Mouse (Mus musculus): ENCODE measurements around the gene Dmd. TPM values are rescaled to one million over a fixed set of nuclear protein-coding genes. Genes with fewer than 3 reads are reported as not detected.

The Dmd gene
- total RNA-seq, 1 experiment = 34.2 TPM

- Histone ChIP-seq H3K4me1 (ENCODE audit: control insufficient read depth in 2 of 2, insufficient read depth in 2 of 2, low read length in 2 of 2, poor library complexity in 1 of 2) (peaks cover 0 to 25% of the 10 kb centered on the region in 2 experiments), H3K4me3 (ENCODE audit: insufficient read depth in 1 of 2, low read depth in 1 of 2, low read length in 2 of 2, poor library complexity in 1 of 2, severe bottlenecking in 1 of 2) (peak overlapping the region in 1 of 2 experiments; percentile 43; a peak in 2 of 4 replicates), H3K36me3 (ENCODE audit: control insufficient read depth, insufficient read depth, low read length, poor library complexity, severe bottlenecking) (no peaks in the 10 kb centered on the region), H3K9ac (ENCODE audit: insufficient read depth, low read depth, low read length, poor library complexity, severe bottlenecking) (no peak overlapping the region), H3K9me3 (ENCODE audit: control insufficient read depth, insufficient read depth, low read depth, low read length) (no peaks in the 10 kb centered on the region), H3K27ac (ENCODE audit: insufficient read depth, low read depth, low read length, poor library complexity, severe bottlenecking) (peak overlapping the region; percentile 66; the same call in 1 of the 2 replicates)
- TF ChIP-seq MAFK (IDR thresholded peaks at IDR 0.05; ENCODE audit: insufficient read depth, low read depth, low read length) (no peak), ZC3H11A (IDR thresholded peaks at IDR 0.05; ENCODE audit: borderline replicate concordance, low read depth, low read length) (no peak), CHD2 (IDR thresholded peaks at IDR 0.05; ENCODE audit: low read depth, low read length) (no peak)
- DNase-seq (ENCODE audit: low read depth, low spot score) = no peak
- in situ Hi-C loops (cut with MboI; ENCODE audit: low sequenced_read_pairs in 2 of 2, unreplicated experiment in 2 of 2) = no loop called here
These were observed 2128.9 kb downstream of the Dmd start for GRCm38 (mm10) chrX:85077605-85078004.

- DNase-seq (ENCODE audit: low read depth, low spot score) = no peak
- H3K9ac ChIP-seq (ENCODE audit: insufficient read depth, low read depth, low read length, poor library complexity, severe bottlenecking) = no peak overlapping the region
- H3K36me3 ChIP-seq (ENCODE audit: control insufficient read depth, insufficient read depth, low read length, poor library complexity, severe bottlenecking) = no peaks in the 10 kb centered on the region
- in situ Hi-C loops (cut with MboI; ENCODE audit: low sequenced_read_pairs in 2 of 2, unreplicated experiment in 2 of 2) = no loop called here
- H3K27ac ChIP-seq (ENCODE audit: insufficient read depth, low read depth, low read length, poor library complexity, severe bottlenecking) = peak overlapping the region; percentile 66; the same call in 1 of the 2 replicates
- H3K4me3 ChIP-seq (ENCODE audit: insufficient read depth in 1 of 2, low read depth in 1 of 2, low read length in 2 of 2, poor library complexity in 1 of 2, severe bottlenecking in 1 of 2) = no peak overlapping the region
- TF ChIP-seq CHD2 (IDR thresholded peaks at IDR 0.05; ENCODE audit: low read depth, low read length) (no peak), ZNF384 (IDR thresholded peaks at IDR 0.05; ENCODE audit: low read depth, low read length) (no peak), HCFC1 (IDR thresholded peaks at IDR 0.05; ENCODE audit: borderline replicate concordance, insufficient read depth, low read length) (no peak), MAFK (IDR thresholded peaks at IDR 0.05; ENCODE audit: insufficient read depth, low read depth, low read length) (no peak), ZC3H11A (IDR thresholded peaks at IDR 0.05; ENCODE audit: borderline replicate concordance, low read depth, low read length) (no peak)
- peaks cover under 1 to 36% of the 10 kb centered on the region in 2 experiments for H3K4me1 ChIP-seq (ENCODE audit: control insufficient read depth in 2 of 2, insufficient read depth in 2 of 2, low read length in 2 of 2, poor library complexity in 1 of 2)
- no peaks in the 10 kb centered on the region for H3K9me3 ChIP-seq (ENCODE audit: control insufficient read depth, insufficient read depth, low read depth, low read length)
These were observed 2130.5 kb downstream of the Dmd start for GRCm38 (mm10) chrX:85079174-85079573.

GRCm38 (mm10) chrX:85084237-85085153 is 2135.8 kb downstream of the Dmd start:
- Histone ChIP-seq H3K4me1 (ENCODE audit: control insufficient read depth in 2 of 2, insufficient read depth in 2 of 2, low read length in 2 of 2, poor library complexity in 1 of 2) (peaks cover 4 to 24% of the 10 kb centered on the region in 2 experiments), H3K36me3 (ENCODE audit: control insufficient read depth, insufficient read depth, low read length, poor library complexity, severe bottlenecking) (no peaks in the 10 kb centered on the region), H3K4me3 (ENCODE audit: insufficient read depth in 1 of 2, low read depth in 1 of 2, low read length in 2 of 2, poor library complexity in 1 of 2, severe bottlenecking in 1 of 2) (no peak overlapping the region), H3K9me3 (ENCODE audit: control insufficient read depth, insufficient read depth, low read depth, low read length) (no peaks in the 10 kb centered on the region), H3K27ac (ENCODE audit: insufficient read depth, low read depth, low read length, poor library complexity, severe bottlenecking) (peak overlapping the region; percentile 18; the same call in 1 of the 2 replicates), H3K9ac (ENCODE audit: insufficient read depth, low read depth, low read length, poor library complexity, severe bottlenecking) (no peak overlapping the region)
- in situ Hi-C loops (cut with MboI; ENCODE audit: low sequenced_read_pairs in 2 of 2, unreplicated experiment in 2 of 2) = no loop called here
- TF ChIP-seq ZC3H11A (IDR thresholded peaks at IDR 0.05; ENCODE audit: borderline replicate concordance, low read depth, low read length) (no peak), CHD2 (IDR thresholded peaks at IDR 0.05; ENCODE audit: low read depth, low read length) (no peak), MAFK (IDR thresholded peaks at IDR 0.05; ENCODE audit: insufficient read depth, low read depth, low read length) (no peak), HCFC1 (IDR thresholded peaks at IDR 0.05; ENCODE audit: borderline replicate concordance, insufficient read depth, low read length) (no peak), ZNF384 (IDR thresholded peaks at IDR 0.05; ENCODE audit: low read depth, low read length) (no peak)
- no peak for DNase-seq (ENCODE audit: low read depth, low spot score)

GRCm38 (mm10) chrX:85089506-85089905 is 2140.8 kb downstream of the Dmd start:
- H3K9ac ChIP-seq (ENCODE audit: insufficient read depth, low read depth, low read length, poor library complexity, severe bottlenecking) = no peak overlapping the region
- in situ Hi-C loops (cut with MboI; ENCODE audit: low sequenced_read_pairs in 2 of 2, unreplicated experiment in 2 of 2) = no loop called here
- TF ChIP-seq MAFK (IDR thresholded peaks at IDR 0.05; ENCODE audit: insufficient read depth, low read depth, low read length) = no peak
- TF ChIP-seq CHD2 (IDR thresholded peaks at IDR 0.05; ENCODE audit: low read depth, low read length) = no peak
- TF ChIP-seq ZC3H11A (IDR thresholded peaks at IDR 0.05; ENCODE audit: borderline replicate concordance, low read depth, low read length) = no peak
- no peak for TF ChIP-seq HCFC1 (IDR thresholded peaks at IDR 0.05; ENCODE audit: borderline replicate concordance, insufficient read depth, low read length)
- no peak for TF ChIP-seq ZNF384 (IDR thresholded peaks at IDR 0.05; ENCODE audit: low read depth, low read length)
- no peaks in the 10 kb centered on the region for H3K4me1 ChIP-seq (ENCODE audit: control insufficient read depth in 2 of 2, insufficient read depth in 2 of 2, low read length in 2 of 2, poor library complexity in 1 of 2)
- H3K4me3 ChIP-seq (ENCODE audit: insufficient read depth in 1 of 2, low read depth in 1 of 2, low read length in 2 of 2, poor library complexity in 1 of 2, severe bottlenecking in 1 of 2) = no peak overlapping the region
- no peaks in the 10 kb centered on the region for H3K36me3 ChIP-seq (ENCODE audit: control insufficient read depth, insufficient read depth, low read length, poor library complexity, severe bottlenecking)
- no peak overlapping the region for H3K27ac ChIP-seq (ENCODE audit: insufficient read depth, low read depth, low read length, poor library complexity, severe bottlenecking)
- DNase-seq (ENCODE audit: low read depth, low spot score) = no peak
- no peaks in the 10 kb centered on the region for H3K9me3 ChIP-seq (ENCODE audit: control insufficient read depth, insufficient read depth, low read depth, low read length)
